Mouse (Mus musculus) liver, postnatal 0 days (tissue): ENCODE data around the gene Ccser1. TPM values are rescaled to one million over a fixed set of nuclear protein-coding genes. Genes with fewer than 3 reads are reported as not detected.

ENCODE experiments used
- ATAC-seq: fragments of 200-750 bp; cut with Nextera tagmentation; 2 replicates; pipeline ENCODE4 v1.8.0; 2017; ENCODE audit warnings: mild to moderate bottlenecking, moderate library complexity
- DNase-seq: peaks from one replicate; pipeline ENCODE4 v3.0.0-alpha.2; 2016
- H3K27ac ChIP-seq: fragments of 300-500 bp; sonication (generic); 2 replicates; pipeline ENCODE4 v1.5.1; 2014; ENCODE audit warnings: antibody characterized with exemption, moderate library complexity, mild to moderate bottlenecking, low read depth
- H3K27me3 ChIP-seq: fragments of 300-500 bp; sonication (generic); 2 replicates; pipeline ENCODE4 v1.6.1; 2014; ENCODE audit warnings: low read length, control low read depth, mixed read lengths; ENCODE audit not compliant: insufficient read depth
- H3K36me3 ChIP-seq: fragments of 300-500 bp; sonication (generic); replicated peaks from 2 replicates; pipeline ENCODE4 v1.6.1; 2014; ENCODE audit warnings: mild to moderate bottlenecking, control low read depth, low read length, moderate library complexity, mixed read lengths; ENCODE audit not compliant: insufficient read depth
- H3K4me1 ChIP-seq: fragments of 300-500 bp; sonication (generic); 2 replicates; pipeline ENCODE4 v1.6.1; 2014; ENCODE audit warnings: antibody characterized with exemption, mild to moderate bottlenecking, control low read depth; ENCODE audit not compliant: insufficient read depth
- H3K4me2 ChIP-seq: fragments of 300-500 bp; sonication (generic); 2 replicates; pipeline ENCODE4 v1.6.1; 2014; ENCODE audit warnings: low read depth, mild to moderate bottlenecking, low read length, moderate library complexity, mixed read lengths
- H3K4me3 ChIP-seq: fragments of 300-500 bp; sonication (generic); 2 replicates; pipeline ENCODE4 v1.5.1; 2014; ENCODE audit warnings: low read depth, low read length
- H3K9ac ChIP-seq: fragments of 300-500 bp; sonication (generic); replicated peaks from 2 replicates; pipeline ENCODE4 v1.6.1; 2014; ENCODE audit warnings: mild to moderate bottlenecking, moderate library complexity
- H3K9me3 ChIP-seq: fragments of 300-500 bp; sonication (generic); 2 replicates; pipeline ENCODE4 v1.6.1; 2016; ENCODE audit warnings: mild to moderate bottlenecking, control low read depth, low read length, mixed read lengths
- CTCF ChIP-seq: sonication (generic); IDR thresholded peaks from 2 replicates; pipeline ENCODE4 v1.5.1; 2016; ENCODE audit warnings: antibody characterized with exemption, low read depth
- EP300 ChIP-seq: IDR thresholded peaks from 2 replicates; pipeline ENCODE4 v1.6.1; 2016; ENCODE audit warnings: antibody characterized with exemption, low read depth, mild to moderate bottlenecking
- WGBS: fragments of 180-500 bp; shearing (Covaris S2); extraction: QIAGEN DNeasy Blood & Tissue Kit; methylation state at CpG from one replicate; pipeline ENCODE4 v1.1.7; 2014; ENCODE audit not compliant: insufficient replicate concordance; 5-methylcytosine and 5-hydroxymethylcytosine counted together
- polyA plus RNA-seq: library from polyadenylated mRNA; unstranded; fragments of >200 nt; fragmentation: Nextera tagmentation; extraction: Ambion mirVana; gene quantifications from 2 replicates; pipeline ENCODE4 v1.2.1, GENCODE M21; 2015

The Ccser1 gene
- polyA plus RNA-seq, 1 experiment from 2014 or later = 0.18 TPM

DNA sequence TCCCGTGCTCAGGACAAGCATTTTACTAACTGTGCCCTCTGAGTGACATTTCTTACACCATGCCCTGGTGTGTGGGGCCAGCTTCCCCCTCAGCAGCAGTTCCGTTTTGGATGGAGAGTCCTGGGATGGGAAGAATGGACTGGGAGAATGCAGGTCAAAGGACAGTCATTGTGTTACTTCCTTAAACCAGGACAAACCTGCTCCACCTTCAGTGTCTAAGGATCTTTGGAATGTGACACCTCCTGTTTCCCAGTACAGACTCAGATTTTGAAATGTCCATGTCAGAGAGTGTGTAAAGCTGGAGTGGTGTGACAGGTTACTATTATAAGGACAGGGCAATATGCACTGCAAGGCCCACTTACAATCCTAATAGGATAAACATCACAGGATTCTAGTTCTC lies 8.9 kb downstream of the Ccser1 start:
- no peaks in the 10 kb centered on the region for H3K27me3 ChIP-seq
- no peak overlapping the region for H3K27ac ChIP-seq
- no peaks in the 10 kb centered on the region for H3K36me3 ChIP-seq
- ATAC-seq = no peak
- no peaks in the 10 kb centered on the region for H3K9me3 ChIP-seq
- 51% methylated on average over 2 of the region's 2 CpGs for WGBS
- H3K4me2 ChIP-seq = no peak overlapping the region
- no peaks in the 10 kb centered on the region for H3K4me1 ChIP-seq
- DNase-seq = no peak
- TF ChIP-seq CTCF (no peak), EP300 (no peak)
- no peak overlapping the region for H3K4me3 ChIP-seq
- no peak overlapping the region for H3K9ac ChIP-seq

DNA sequence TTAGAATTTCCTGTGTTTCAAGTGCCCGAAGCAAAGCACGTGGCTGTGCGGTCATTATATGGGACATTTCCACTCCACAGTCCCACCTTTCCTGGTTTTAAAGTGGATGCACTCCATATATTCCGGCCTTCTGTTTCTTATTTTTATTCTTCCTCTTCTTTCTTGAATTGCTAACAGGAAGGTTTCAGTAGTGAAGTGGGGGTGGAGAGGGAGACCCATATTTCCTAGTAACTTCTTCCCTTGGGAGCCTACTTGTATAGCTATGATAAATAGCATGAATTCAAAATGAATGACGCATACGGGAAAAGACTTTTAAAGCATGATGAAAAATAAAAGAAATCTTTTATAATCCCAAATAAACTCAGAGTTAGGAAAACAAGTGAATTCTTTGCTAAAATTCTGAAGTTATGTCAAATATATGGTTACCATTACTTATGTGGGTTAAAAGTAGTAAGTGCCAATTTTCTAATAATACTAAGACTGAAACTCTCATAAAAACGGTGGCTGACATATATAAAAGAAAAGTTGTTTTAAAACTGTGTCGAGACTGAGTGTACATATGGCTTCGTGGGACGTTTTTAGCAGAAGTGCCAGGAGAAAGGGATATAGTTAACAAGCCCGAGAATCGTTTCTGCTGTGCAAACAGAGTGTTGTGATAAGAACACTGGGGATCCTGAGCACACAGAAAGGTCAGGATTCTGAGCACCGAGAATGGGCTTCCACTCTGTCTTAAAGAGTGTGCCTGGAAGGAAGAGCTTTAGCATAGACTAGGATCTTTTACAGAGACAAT lies 11.7 kb downstream of the Ccser1 start:
- H3K36me3 ChIP-seq = no peaks in the 10 kb centered on the region
- TF ChIP-seq EP300 (no peak), CTCF (no peak)
- H3K27ac ChIP-seq = no peak overlapping the region
- whole genome bisulfite sequencing = 56% methylated on average over 13 of the region's 13 CpGs
- H3K9me3 ChIP-seq = no peaks in the 10 kb centered on the region
- no peaks in the 10 kb centered on the region for H3K27me3 ChIP-seq
- ATAC-seq (no peak), DNase-seq (no peak)
- H3K4me2 ChIP-seq = no peak overlapping the region
- H3K9ac ChIP-seq = no peak overlapping the region
- H3K4me1 ChIP-seq = no peaks in the 10 kb centered on the region
- no peak overlapping the region for H3K4me3 ChIP-seq

DNA sequence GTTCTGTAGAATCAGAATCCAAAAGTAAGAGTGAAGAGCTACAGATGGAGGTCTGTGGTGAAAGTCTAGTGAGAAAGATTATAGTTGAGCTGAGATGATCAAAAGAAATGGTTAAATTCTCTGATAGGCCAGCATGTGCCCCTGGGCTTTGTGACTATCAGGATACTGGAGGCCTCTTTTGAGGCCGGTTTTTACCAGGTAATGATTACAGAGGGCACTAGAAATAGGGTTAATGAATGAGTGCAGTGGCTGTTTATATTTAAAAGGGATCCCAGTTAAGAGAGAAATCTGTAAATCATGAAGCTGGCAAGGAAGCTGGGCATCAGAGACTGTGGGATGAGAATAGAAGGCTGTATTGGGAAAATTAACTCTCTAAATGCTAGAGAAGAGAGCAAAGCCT lies 23.2 kb downstream of the Ccser1 start:
- TF ChIP-seq EP300 = no peak
- TF ChIP-seq CTCF = no peak
- Histone ChIP-seq H3K4me1 (no peaks in the 10 kb centered on the region), H3K9ac (no peak overlapping the region), H3K9me3 (no peaks in the 10 kb centered on the region), H3K36me3 (no peaks in the 10 kb centered on the region), H3K4me3 (no peak overlapping the region), H3K4me2 (no peak overlapping the region), H3K27me3 (no peaks in the 10 kb centered on the region), H3K27ac (no peak overlapping the region)
- DNase-seq = no peak
- no peak for ATAC-seq
- 61% methylated on average over 1 of the region's 1 CpGs for WGBS

DNA sequence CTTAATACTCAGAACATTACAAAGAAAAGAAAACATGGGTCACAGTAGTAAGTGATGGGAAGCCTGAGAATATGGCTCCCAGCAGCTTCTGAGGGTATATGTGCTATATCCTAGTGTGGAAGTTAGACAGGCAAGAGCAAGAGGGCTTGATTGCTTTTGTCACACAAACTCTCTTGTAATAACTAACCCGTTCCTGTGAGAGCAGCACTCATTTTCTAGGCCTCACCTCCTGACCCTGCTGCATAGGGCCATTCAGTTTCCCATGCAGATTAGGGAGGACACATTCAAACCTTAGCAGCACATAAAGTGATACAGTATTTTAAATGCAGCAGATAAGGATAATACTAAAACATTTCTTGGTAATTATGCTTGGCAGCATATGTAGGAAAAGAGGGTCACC lies 25.9 kb downstream of the Ccser1 start:
- TF ChIP-seq EP300 = no peak
- no peak for TF ChIP-seq CTCF
- H3K4me1 ChIP-seq = no peaks in the 10 kb centered on the region

DNA sequence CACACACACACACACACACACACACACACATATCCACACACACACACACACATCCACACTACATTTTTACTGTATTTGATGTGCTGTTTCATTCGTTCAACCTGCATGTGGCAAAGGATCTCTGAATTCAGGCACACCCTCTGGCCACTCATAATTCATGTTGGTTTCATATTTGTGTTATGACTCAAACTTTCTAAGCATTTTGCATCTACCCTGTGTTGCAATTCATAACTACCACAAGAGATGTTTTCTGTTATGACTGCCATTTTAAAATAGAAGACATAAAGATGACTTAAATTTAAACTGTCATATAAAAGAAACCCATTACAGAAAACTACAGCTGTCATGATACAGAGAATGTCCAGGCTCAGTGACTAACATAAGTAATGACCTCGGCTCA lies 26.5 kb downstream of the Ccser1 start:
- 60% methylated on average over 2 of the region's 2 CpGs for WGBS
- H3K36me3 ChIP-seq = no peaks in the 10 kb centered on the region
- TF ChIP-seq CTCF = no peak
- TF ChIP-seq EP300 = no peak
- no peak overlapping the region for H3K9ac ChIP-seq
- H3K27me3 ChIP-seq = no peaks in the 10 kb centered on the region
- H3K9me3 ChIP-seq = no peaks in the 10 kb centered on the region
- no peak overlapping the region for H3K27ac ChIP-seq
- no peak for ATAC-seq
- no peak for DNase-seq
- no peaks in the 10 kb centered on the region for H3K4me1 ChIP-seq
- no peak overlapping the region for H3K4me3 ChIP-seq
- H3K4me2 ChIP-seq = no peak overlapping the region

More for the DNA sequence above, 25.9 kb downstream of the Ccser1 start:
- Histone ChIP-seq H3K9ac (no peak overlapping the region), H3K4me2 (no peak overlapping the region), H3K27me3 (no peaks in the 10 kb centered on the region), H3K4me3 (no peak overlapping the region), H3K27ac (no peak overlapping the region), H3K9me3 (no peaks in the 10 kb centered on the region), H3K36me3 (no peaks in the 10 kb centered on the region)
- no peak for DNase-seq
- WGBS = 61% methylated on average over 1 of the region's 1 CpGs
- ATAC-seq = no peak

DNA sequence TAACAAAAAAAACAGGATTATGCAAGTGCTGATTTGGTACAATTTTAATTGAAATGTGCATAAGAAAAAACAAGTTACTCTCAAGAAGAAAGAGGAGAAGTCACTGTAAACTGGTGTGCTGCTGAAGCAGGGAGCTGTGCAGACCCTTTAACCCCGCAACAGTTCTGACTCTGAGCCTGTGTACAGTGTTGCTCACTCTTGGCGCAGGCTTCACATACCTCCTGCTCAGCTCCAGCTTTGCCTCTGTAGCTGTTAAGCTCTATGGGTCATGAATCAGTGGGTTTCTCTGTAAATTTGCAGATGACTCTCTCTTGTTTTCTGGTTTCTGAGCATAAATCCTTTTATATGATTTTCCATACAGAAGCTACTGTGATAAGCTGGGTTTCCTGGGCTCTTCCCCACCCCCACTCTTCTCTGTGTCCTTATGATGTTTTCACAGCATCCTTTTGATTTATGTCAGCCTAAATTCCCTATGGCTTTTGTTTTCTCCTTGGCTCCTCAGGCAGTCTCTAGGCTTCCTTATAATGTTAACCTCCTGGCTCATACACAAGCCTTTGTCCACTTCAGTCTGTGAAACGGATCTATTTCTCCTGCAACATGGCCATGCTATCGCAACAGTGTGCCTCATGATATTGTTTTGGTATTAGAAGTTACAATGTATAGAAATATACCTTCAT lies 30.1 kb downstream of the Ccser1 start:
- Histone ChIP-seq H3K27ac (no peak overlapping the region), H3K4me3 (no peak overlapping the region), H3K27me3 (no peaks in the 10 kb centered on the region), H3K9ac (no peak overlapping the region), H3K36me3 (no peaks in the 10 kb centered on the region), H3K4me1 (no peaks in the 10 kb centered on the region), H3K4me2 (no peak overlapping the region), H3K9me3 (no peaks in the 10 kb centered on the region)
- TF ChIP-seq CTCF (no peak), EP300 (no peak)
- DNase-seq (no peak), ATAC-seq (no peak)
- 76% methylated on average over 4 of the region's 4 CpGs for WGBS
